Mouse (Mus musculus) intestine, postnatal 0 days (tissue): ENCODE results near the gene Angptl8. TPM values are rescaled to one million over a fixed set of nuclear protein-coding genes. Genes with fewer than 3 reads are reported as not detected.
A peak's percentile ranks its signal among the peaks of the same experiment; 100 is the strongest.

Source experiments
- ATAC-seq: fragments of 200-750 bp; cut with Nextera tagmentation; 2 replicates; pipeline ENCODE4 v1.8.0; 2017; ENCODE audit warnings: mild to moderate bottlenecking, moderate TSS enrichment, moderate library complexity
- H3K27ac ChIP-seq: fragments of 300-500 bp; sonication (generic); 2 replicates; pipeline ENCODE4 v1.5.1; 2014; ENCODE audit warnings: mild to moderate bottlenecking, low read depth, low read length, moderate library complexity
- H3K27me3 ChIP-seq: fragments of 300-500 bp; sonication (generic); replicated peaks from 2 replicates; pipeline ENCODE4 v1.6.1; 2014; ENCODE audit warnings: low read length, mixed read lengths; ENCODE audit not compliant: control insufficient read depth, insufficient read depth
- H3K36me3 ChIP-seq: fragments of 300-500 bp; sonication (generic); 2 replicates; pipeline ENCODE4 v1.6.1; 2014; ENCODE audit warnings: mild to moderate bottlenecking, moderate library complexity; ENCODE audit not compliant: control insufficient read depth, insufficient read depth
- H3K4me1 ChIP-seq: fragments of 300-500 bp; sonication (generic); replicated peaks from 2 replicates; pipeline ENCODE4 v1.6.1; 2014; ENCODE audit warnings: antibody characterized with exemption, low read length, mixed read lengths; ENCODE audit not compliant: control insufficient read depth, insufficient read depth
- H3K4me2 ChIP-seq: fragments of 300-500 bp; sonication (generic); replicated peaks from 2 replicates; pipeline ENCODE4 v1.6.1; 2014; ENCODE audit warnings: low read depth, mild to moderate bottlenecking, moderate library complexity
- H3K4me3 ChIP-seq: fragments of 300-500 bp; sonication (generic); 2 replicates; pipeline ENCODE4 v1.5.1; 2014; ENCODE audit warnings: low read depth, low read length
- H3K9ac ChIP-seq: fragments of 300-500 bp; sonication (generic); 2 replicates; pipeline ENCODE4 v1.6.1; 2014; ENCODE audit warnings: mild to moderate bottlenecking, low read depth, low read length
- H3K9me3 ChIP-seq: fragments of 300-500 bp; sonication (generic); 2 replicates; pipeline ENCODE4 v1.6.1; 2016; ENCODE audit warnings: mixed run types; ENCODE audit not compliant: control insufficient read depth
- CTCF ChIP-seq: sonication (generic); IDR thresholded peaks from 2 replicates; pipeline ENCODE4 v1.5.1; 2016; ENCODE audit warnings: low read depth, mild to moderate bottlenecking, control low read depth, antibody characterized with exemption, moderate library complexity
- WGBS: fragments of 180-500 bp; shearing (Covaris S2); extraction: QIAGEN DNeasy Blood & Tissue Kit; methylation state at CpG from one replicate; pipeline ENCODE4 v1.1.7; 2014; 5-methylcytosine and 5-hydroxymethylcytosine counted together
- polyA plus RNA-seq: library from polyadenylated mRNA; unstranded; fragments of >200 nt; fragmentation: Nextera tagmentation; extraction: Ambion mirVana; gene quantifications from 2 replicates; pipeline ENCODE4 v1.2.1, GENCODE M21; 2015

Angptl8 gene
- polyA plus RNA-seq, 1 experiment from 2014 or later: 15.9 TPM

DNA sequence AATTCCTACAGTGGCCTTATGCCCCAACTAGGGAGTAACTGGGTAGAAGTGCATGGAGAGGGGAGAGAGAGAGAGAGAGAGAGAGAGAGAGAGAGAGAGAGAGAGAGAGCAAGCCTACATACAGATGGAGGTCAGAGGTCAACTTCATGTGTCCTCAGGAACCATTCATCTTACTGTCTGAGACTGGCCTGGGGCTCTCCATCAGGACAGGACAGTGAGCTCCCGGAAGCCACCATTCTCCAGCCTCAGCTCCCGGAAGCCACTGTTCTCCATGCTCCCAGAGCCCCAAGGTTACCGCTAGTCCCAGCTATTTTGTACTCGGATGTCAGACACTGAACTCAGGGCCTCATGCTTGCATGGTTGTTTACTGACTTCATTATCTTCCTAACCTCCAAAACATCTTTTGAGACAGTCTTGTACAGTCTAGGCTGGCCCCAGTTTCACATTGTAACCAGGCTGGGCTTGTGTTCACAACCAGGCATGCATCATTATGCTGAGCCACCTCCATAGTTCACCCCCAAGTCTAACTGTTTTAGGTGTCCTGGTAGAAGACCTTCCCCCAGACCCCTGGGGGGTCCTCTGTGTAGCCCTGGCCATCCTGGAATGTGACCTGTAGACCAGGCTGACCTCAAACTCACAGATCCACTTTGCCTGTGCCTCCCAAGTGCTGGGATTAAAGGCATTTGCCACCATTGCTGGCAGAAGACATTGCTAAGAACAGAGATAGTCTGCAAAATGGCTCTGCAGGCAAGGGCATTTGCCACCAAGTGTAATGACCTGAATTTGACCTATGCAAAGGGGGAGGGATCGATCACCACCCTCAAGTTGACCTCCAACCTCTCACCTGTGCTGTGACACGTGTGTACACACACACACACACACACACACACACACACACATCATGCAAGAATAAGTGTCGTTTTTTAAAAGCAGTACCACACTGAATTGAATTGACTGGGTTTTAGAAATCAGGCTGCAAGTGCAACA, 14.7 kb downstream of the Angptl8 start:
- H3K27me3 ChIP-seq: no peaks in the 10 kb centered on the region
- peaks cover 12% of the 10 kb centered on the region; the same call in 1 of the 2 replicates for H3K36me3 ChIP-seq
- 75% methylated on average over 7 of the region's 7 CpGs for WGBS
- no peaks in the 10 kb centered on the region for H3K9me3 ChIP-seq
- H3K4me3 ChIP-seq: no peak overlapping the region
- no peak for TF ChIP-seq CTCF
- no peak overlapping the region for H3K9ac ChIP-seq
- H3K4me2 ChIP-seq: no peak overlapping the region
- no peak overlapping the region for H3K27ac ChIP-seq
- H3K4me1 ChIP-seq: 0 out of 2 replicates have a peak, but pooled peaks cover 3% of the 10 kb centered on the region
- ATAC-seq: no peak

DNA sequence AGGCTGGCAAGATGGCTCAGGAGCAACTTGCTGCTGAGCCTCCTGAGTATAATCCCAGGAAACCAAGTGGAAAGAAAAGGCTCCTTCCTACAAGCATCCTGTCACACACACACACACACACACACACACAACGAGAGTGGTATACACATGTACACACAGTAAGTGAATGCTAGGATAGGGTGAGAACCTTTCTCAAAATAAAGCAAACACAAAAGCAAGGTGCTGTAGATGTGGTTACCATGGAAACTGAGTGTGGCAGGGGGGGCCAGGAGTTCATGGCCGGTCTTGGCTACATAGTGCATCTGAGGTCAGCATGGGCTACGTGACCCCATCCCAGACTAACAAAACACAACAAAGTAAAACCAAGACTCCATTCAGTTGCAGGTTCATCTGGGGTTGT, 15.8 kb downstream of the Angptl8 start:
- Histone ChIP-seq H3K27me3 (no peaks in the 10 kb centered on the region), H3K4me2 (peak overlapping the region; percentile 95; the same call in 1 of the 2 replicates), H3K4me1 (0 out of 2 replicates have a peak, but pooled peaks cover 7% of the 10 kb centered on the region), H3K36me3 (peaks cover under 1% of the 10 kb centered on the region; the same call in 1 of the 2 replicates), H3K27ac (no peak overlapping the region), H3K9me3 (no peaks in the 10 kb centered on the region), H3K4me3 (no peak overlapping the region), H3K9ac (no peak overlapping the region)
- ATAC-seq: no peak
- TF ChIP-seq CTCF: no peak
- 72% methylated on average over 3 of the region's 3 CpGs for WGBS

DNA sequence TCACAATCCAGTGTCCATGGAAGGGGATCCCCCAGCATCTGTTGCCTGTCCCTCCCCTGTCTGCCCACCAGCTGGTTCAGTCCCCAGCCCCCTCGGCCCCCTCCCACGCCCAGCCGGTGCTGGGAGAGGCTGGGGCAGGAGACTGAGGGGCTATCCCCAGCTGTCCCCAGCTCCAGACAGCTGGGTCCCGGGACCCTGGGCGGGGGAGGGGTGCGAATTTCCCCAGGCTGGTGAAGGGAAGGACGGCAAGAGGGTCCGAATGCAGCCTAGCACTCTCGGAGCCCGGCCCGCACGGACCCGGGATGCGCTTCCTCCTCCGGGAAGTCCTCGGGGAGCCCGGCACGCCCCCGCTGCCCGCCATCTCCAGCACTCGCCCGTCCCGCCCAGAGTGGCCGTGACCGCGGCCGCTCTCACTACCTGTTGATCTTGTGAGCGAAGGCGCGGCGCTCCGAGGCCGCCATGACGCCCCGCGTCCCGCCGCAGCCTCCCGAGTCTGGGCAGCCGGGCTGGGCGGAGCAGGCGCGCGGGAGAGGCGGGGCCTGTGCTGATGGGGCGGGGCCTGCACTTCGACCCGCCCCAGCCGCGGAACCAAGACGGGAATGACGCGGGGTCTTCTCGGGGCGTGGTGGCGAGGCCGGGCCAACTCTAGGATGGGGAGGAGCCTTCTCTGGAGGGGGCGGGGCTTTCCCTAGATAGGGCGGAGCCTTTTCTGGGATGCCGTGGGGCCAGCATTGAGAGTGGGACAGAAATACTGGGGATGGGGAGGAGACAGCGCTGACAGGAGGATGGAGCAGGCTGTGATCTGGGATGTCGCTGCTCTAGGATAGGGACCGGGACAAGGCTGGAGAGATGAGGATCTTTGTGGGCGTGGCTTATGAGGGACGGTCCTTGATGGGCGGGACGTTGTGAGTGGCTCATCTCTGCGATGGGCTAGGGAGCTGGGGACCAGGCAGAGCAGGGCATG, 17.1 kb downstream of the Angptl8 start, which contains the start of gene Dock6:
Dock6 (minus strand) TSS at position 508 of the 964 bp plus-strand sequence.
- Histone ChIP-seq H3K27me3 (no peaks in the 10 kb centered on the region), H3K36me3 (no peaks in the 10 kb centered on the region), H3K27ac (peak within 1 kb of the TSS; percentile 60), H3K9me3 (no peaks in the 10 kb centered on the region), H3K4me3 (peak within 1 kb of the TSS; percentile 86), H3K9ac (peak within 1 kb of the TSS; percentile 89), H3K4me2 (peak within 1 kb of the TSS; percentile 95), H3K4me1 (0 out of 2 replicates have a peak, but pooled peaks cover 7% of the 10 kb centered on the region)
- WGBS: under 1% methylated on average over 44 of the region's 68 CpGs
- TF ChIP-seq CTCF: no peak
- peak; percentile 87 for ATAC-seq

DNA sequence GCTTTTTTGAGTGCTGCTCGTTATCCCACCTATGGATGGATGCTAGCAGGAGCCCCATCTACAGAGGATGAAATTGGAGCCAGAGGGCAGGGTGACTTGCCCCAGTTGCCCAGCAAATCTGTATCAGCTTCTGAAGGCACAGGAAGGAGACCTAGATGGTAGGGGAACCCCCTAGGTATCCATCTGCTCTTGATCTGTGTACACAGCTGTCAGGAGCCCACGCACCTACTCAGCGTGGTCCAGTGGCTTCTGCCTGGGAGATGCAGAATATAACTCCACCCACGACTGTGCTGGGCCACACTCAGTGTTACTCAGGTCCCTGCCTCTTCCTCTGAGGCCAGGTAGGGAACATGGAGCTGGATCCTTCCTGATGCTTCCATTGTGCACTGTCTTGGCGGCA, 18.7 kb downstream of the Angptl8 start:
- Histone ChIP-seq H3K4me1 (0 out of 2 replicates have a peak, but pooled peaks cover 7% of the 10 kb centered on the region), H3K9me3 (no peaks in the 10 kb centered on the region), H3K27ac (peak overlapping the region; percentile 73; the same call in 1 of the 2 replicates), H3K27me3 (no peaks in the 10 kb centered on the region), H3K9ac (no peak overlapping the region), H3K4me3 (no peak overlapping the region), H3K4me2 (no peak overlapping the region), H3K36me3 (no peaks in the 10 kb centered on the region)
- WGBS: 64% methylated on average over 5 of the region's 5 CpGs
- no peak for TF ChIP-seq CTCF
- no peak for ATAC-seq

DNA sequence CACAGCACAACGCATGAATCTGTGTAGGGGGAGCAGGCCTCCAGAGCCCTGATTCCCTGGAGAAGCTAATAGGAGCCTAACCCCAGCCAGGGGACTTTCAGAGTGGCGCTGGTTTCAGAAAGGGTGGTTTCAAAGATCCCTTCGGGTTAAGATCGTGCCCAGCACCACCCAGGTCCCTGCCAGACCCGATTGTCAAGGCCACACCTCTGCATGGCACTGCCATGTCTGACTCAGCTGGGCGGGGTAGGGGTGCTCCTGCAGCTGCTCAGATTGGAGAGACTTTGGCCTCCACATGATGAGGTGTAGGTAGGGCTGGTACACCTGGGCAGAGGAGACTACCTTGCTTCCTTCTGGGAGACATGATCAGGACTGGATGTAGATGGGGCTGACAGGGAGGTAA, 19.6 kb downstream of the Angptl8 start:
- Histone ChIP-seq H3K36me3 (no peaks in the 10 kb centered on the region), H3K9ac (no peak overlapping the region), H3K4me3 (no peak overlapping the region), H3K4me1 (0 out of 2 replicates have a peak, but pooled peaks cover 7% of the 10 kb centered on the region), H3K4me2 (peak overlapping the region; percentile 24; the same call in 1 of the 2 replicates), H3K27ac (peak overlapping the region; percentile 73; the same call in 1 of the 2 replicates), H3K9me3 (no peaks in the 10 kb centered on the region), H3K27me3 (no peaks in the 10 kb centered on the region)
- 36% methylated on average over 6 of the region's 6 CpGs for WGBS
- peak; percentile 81 for ATAC-seq
- TF ChIP-seq CTCF: no peak
